Mouse (Mus musculus) erythroid progenitor cell, adult 5-6 weeks (primary cell): Measurements from ENCODE around the gene Hpse. TPM values are rescaled to one million over a fixed set of nuclear protein-coding genes. Genes with fewer than 3 reads are reported as not detected.

Experiments used
- ATAC-seq: replicated peaks from 2 replicates; pipeline ENCODE4 v1.8.0; 2016; ENCODE audit warnings: moderate number of reproducible peaks, mild to moderate bottlenecking, moderate TSS enrichment, inconsistent platforms; ENCODE audit not compliant: poor library complexity, low FRiP score, severe bottlenecking
- total RNA-seq, 2 experiments: library from RNA; stranded (forward) in 1 of 2; stranded (reverse) in 1 of 2; fragments of 150-400 nt in 1 of 2; fragments of 186-747, 209-891 nt in 1 of 2; gene quantifications; 2 replicates each; pipeline versions ENCODE4 v1.2.3 to v1.2.4; 2015 to 2017; ENCODE audit warnings: low replicate concordance in 2 of 2

Hpse gene
- total RNA-seq, 2 experiments from 2014 or later: 2.5 to 6.2 TPM

GRCm38 (mm10) chr5:100648046-100648445 is 71.5 kb downstream of the Hpse start:
- no peak for ATAC-seq

GRCm38 (mm10) chr5:100646558-100646957 is 73.0 kb downstream of the Hpse start:
- ATAC-seq: no peak

GRCm38 (mm10) chr5:100643991-100644535 is 75.5 kb downstream of the Hpse start:
- ATAC-seq: peak; percentile 84

- peak; percentile 18; the same call in 1 of the 2 replicates for ATAC-seq
Measured at GRCm38 (mm10) chr5:100643253-100643990, 76.1 kb downstream of the Hpse start.

GRCm38 (mm10) chr5:100642316-100642715 is 77.2 kb downstream of the Hpse start:
- ATAC-seq: no peak

GRCm38 (mm10) chr5:100638483-100638882 is 81.0 kb downstream of the Hpse start:
- peak; percentile 60 for ATAC-seq

GRCm38 (mm10) chr5:100636794-100637544 is 82.5 kb downstream of the Hpse start:
- ATAC-seq: peak; percentile 47

- ATAC-seq: peak; percentile 75
Measured at GRCm38 (mm10) chr5:100635908-100636307, 83.6 kb downstream of the Hpse start.

GRCm38 (mm10) chr5:100634885-100635478 is 84.5 kb downstream of the Hpse start:
- no peak for ATAC-seq

GRCm38 (mm10) chr5:100632540-100633129 is 86.9 kb downstream of the Hpse start:
- ATAC-seq: no peak

Other genes starting within 250 kb of the Hpse start
- 68.8 and 122 TPM in 2 replicates for gene Lin54, start 219.1 kb downstream of the Hpse start, total RNA-seq (2015; ENCODE audit: low replicate concordance)
- 66.7 and 88.1 TPM in 2 replicates for gene Lin54, start 219.1 kb downstream of the Hpse start, total RNA-seq (2017; ENCODE audit: low replicate concordance)
- gene Cops4, start 201.4 kb downstream of the Hpse start, total RNA-seq (2015; ENCODE audit: low replicate concordance): 17.2 and 29.6 TPM in 2 replicates
- gene Cops4, start 201.4 kb downstream of the Hpse start, total RNA-seq (2017; ENCODE audit: low replicate concordance): 28.4 and 53.8 TPM in 2 replicates
- 276 and 360 TPM in 2 replicates for gene Plac8, start 147.5 kb downstream of the Hpse start, total RNA-seq (2015; ENCODE audit: low replicate concordance)
- gene Plac8, start 147.5 kb downstream of the Hpse start, total RNA-seq (2017; ENCODE audit: low replicate concordance): 160 and 183 TPM in 2 replicates
- gene Coq2, start 44.6 kb downstream of the Hpse start, total RNA-seq (2015; ENCODE audit: low replicate concordance): 3.8 and 7.6 TPM in 2 replicates
- gene Coq2, start 44.6 kb downstream of the Hpse start, total RNA-seq (2017; ENCODE audit: low replicate concordance): 4.2 and 6.0 TPM in 2 replicates
- gene Helq, start 78.9 kb upstream of the Hpse start, total RNA-seq (2015; ENCODE audit: low replicate concordance): 18.4 and 45.3 TPM in 2 replicates
- 19.7 and 40.6 TPM in 2 replicates for gene Helq, start 78.9 kb upstream of the Hpse start, total RNA-seq (2017; ENCODE audit: low replicate concordance)
- gene Mrps18c, start 78.9 kb upstream of the Hpse start, total RNA-seq (2015; ENCODE audit: low replicate concordance): 40.2 and 119 TPM in 2 replicates
- gene Mrps18c, start 78.9 kb upstream of the Hpse start, total RNA-seq (2017; ENCODE audit: low replicate concordance): 31.3 and 92.2 TPM in 2 replicates
- gene Abraxas1, start 101.2 kb upstream of the Hpse start, total RNA-seq (2015; ENCODE audit: low replicate concordance): 8.6 and 12.6 TPM in 2 replicates
- gene Abraxas1, start 101.2 kb upstream of the Hpse start, total RNA-seq (2017; ENCODE audit: low replicate concordance): 11.2 and 22.4 TPM in 2 replicates
- 1.8 and 7.1 TPM in 2 replicates for gene Gpat3, start 126.0 kb upstream of the Hpse start, total RNA-seq (2015; ENCODE audit: low replicate concordance)
- gene Gpat3, start 126.0 kb upstream of the Hpse start, total RNA-seq (2017; ENCODE audit: low replicate concordance): 3.0 and 4.1 TPM in 2 replicates